Mouse (Mus musculus): ENCODE data around the gene Pkig. TPM values are rescaled to one million over a fixed set of nuclear protein-coding genes. Genes with fewer than 3 reads are reported as not detected.
"Not testable (repeated sequence)": the region's sequence is repeated elsewhere in the genome, so short reads cannot be mapped to it uniquely, and the experiment has no call there.

Pkig gene
- polyA plus RNA-seq, 1 experiment from 2014 or later = 136 TPM

GRCm38 (mm10) chr2:163617232-163617863 lies 40.8 kb upstream of the Pkig start:
- H3K9me3 ChIP-seq (ENCODE audit: control insufficient read depth, low read length) = no peaks in the 10 kb centered on the region
- no peak for DNase-seq (ENCODE audit: low spot score)
- H3K4me3 ChIP-seq (ENCODE audit: low read depth, low read length) = no peak overlapping the region
- 74% methylated on average over 3 of the region's 3 CpGs for WGBS
- no peak overlapping the region for H3K4me2 ChIP-seq (replicated peaks; ENCODE audit: low read depth, low read length)
- H3K27me3 ChIP-seq (ENCODE audit: control insufficient read depth, insufficient read depth, low read length) = no peaks in the 10 kb centered on the region
- H3K4me1 ChIP-seq (replicated peaks; ENCODE audit: control insufficient read depth, insufficient read depth, low read length) = no peaks in the 10 kb centered on the region
- H3K36me3 ChIP-seq (ENCODE audit: control insufficient read depth, insufficient read depth, low read length) = peaks cover 5% of the 10 kb centered on the region; the same call in 1 of the 2 replicates
- no peak for ATAC-seq (ENCODE audit: low FRiP score)
- no peak overlapping the region for H3K9ac ChIP-seq (ENCODE audit: low read depth, low read length)
- no peak overlapping the region for H3K27ac ChIP-seq (ENCODE audit: low read depth, low read length)

GRCm38 (mm10) chr2:163617874-163618273 lies 40.3 kb upstream of the Pkig start:
- Histone ChIP-seq H3K9me3 (ENCODE audit: control insufficient read depth, low read length) (no peaks in the 10 kb centered on the region), H3K4me1 (replicated peaks; ENCODE audit: control insufficient read depth, insufficient read depth, low read length) (no peaks in the 10 kb centered on the region), H3K36me3 (ENCODE audit: control insufficient read depth, insufficient read depth, low read length) (peaks cover 5% of the 10 kb centered on the region; the same call in 1 of the 2 replicates), H3K27ac (ENCODE audit: low read depth, low read length) (no peak overlapping the region), H3K27me3 (ENCODE audit: control insufficient read depth, insufficient read depth, low read length) (no peaks in the 10 kb centered on the region), H3K4me2 (replicated peaks; ENCODE audit: low read depth, low read length) (no peak overlapping the region), H3K9ac (ENCODE audit: low read depth, low read length) (no peak overlapping the region), H3K4me3 (ENCODE audit: low read depth, low read length) (no peak overlapping the region)
- 95% methylated on average over 4 of the region's 4 CpGs for WGBS
- DNase-seq (ENCODE audit: low spot score) (no peak), ATAC-seq (ENCODE audit: low FRiP score) (no peak)

DNA sequence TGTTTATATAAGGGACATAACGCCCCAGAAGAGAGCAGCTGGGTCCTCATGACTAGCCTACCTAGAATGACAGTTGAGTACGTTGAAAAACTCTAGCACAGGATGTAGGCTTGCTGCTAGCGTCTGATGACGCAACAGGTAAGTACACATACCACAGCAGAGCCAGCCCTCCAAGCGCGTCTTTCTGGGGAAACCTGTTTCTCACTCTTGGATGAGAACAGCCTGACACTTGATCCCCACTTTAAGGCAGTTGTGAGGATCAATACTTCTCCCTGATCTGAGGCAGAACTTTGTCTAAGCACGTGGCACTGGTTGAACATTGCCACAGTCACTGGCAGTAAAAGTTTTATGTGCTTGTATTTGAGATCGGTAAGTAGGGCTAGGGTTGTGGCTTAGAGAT lies 37.7 kb upstream of the Pkig start:
- no peak overlapping the region for H3K4me3 ChIP-seq (ENCODE audit: low read depth, low read length)
- ATAC-seq (ENCODE audit: low FRiP score) = no peak
- peaks cover 5% of the 10 kb centered on the region; the same call in 1 of the 2 replicates for H3K36me3 ChIP-seq (ENCODE audit: control insufficient read depth, insufficient read depth, low read length)
- H3K27me3 ChIP-seq (ENCODE audit: control insufficient read depth, insufficient read depth, low read length) = no peaks in the 10 kb centered on the region
- H3K9me3 ChIP-seq (ENCODE audit: control insufficient read depth, low read length) = no peaks in the 10 kb centered on the region
- DNase-seq (ENCODE audit: low spot score) = no peak
- H3K27ac ChIP-seq (ENCODE audit: low read depth, low read length) = no peak overlapping the region
- no peak overlapping the region for H3K9ac ChIP-seq (ENCODE audit: low read depth, low read length)
- WGBS = 85% methylated on average over 8 of the region's 8 CpGs
- no peak overlapping the region for H3K4me2 ChIP-seq (replicated peaks; ENCODE audit: low read depth, low read length)
- H3K4me1 ChIP-seq (replicated peaks; ENCODE audit: control insufficient read depth, insufficient read depth, low read length) = no peaks in the 10 kb centered on the region

- DNase-seq (ENCODE audit: low spot score); H3K27me3 ChIP-seq (ENCODE audit: control insufficient read depth, insufficient read depth, low read length); ATAC-seq (ENCODE audit: low FRiP score); H3K36me3 ChIP-seq (ENCODE audit: control insufficient read depth, insufficient read depth, low read length); H3K9me3 ChIP-seq (ENCODE audit: control insufficient read depth, low read length); H3K9ac ChIP-seq (ENCODE audit: low read depth, low read length); H3K4me2 ChIP-seq (replicated peaks; ENCODE audit: low read depth, low read length); H3K4me1 ChIP-seq (replicated peaks; ENCODE audit: control insufficient read depth, insufficient read depth, low read length); H3K27ac ChIP-seq (ENCODE audit: low read depth, low read length); H3K4me3 ChIP-seq (ENCODE audit: low read depth, low read length): not testable (repeated sequence)
- WGBS = 94% methylated on average over 3 of the region's 3 CpGs
These were observed 36.8 kb upstream of the Pkig start for GRCm38 (mm10) chr2:163621401-163621800.

DNA sequence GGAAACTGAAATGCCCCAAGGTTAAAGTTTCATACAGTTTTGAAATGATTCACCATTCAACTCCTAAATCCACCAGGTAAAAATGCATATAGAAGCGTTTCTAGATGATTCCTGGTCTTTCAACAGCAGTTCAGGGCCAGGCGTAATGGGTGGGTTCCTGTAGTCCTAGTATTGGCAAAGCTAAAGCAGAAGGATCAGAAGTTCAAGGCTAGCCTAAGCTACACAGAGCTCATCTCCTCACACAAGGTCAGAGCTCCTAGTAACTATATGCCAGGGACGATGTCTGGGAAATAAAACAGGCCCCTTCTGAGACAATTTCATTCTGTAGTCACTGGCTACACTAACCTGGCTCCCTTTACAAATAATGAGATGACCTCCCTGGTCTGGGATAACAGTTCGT lies 27.0 kb upstream of the Pkig start:
- H3K36me3 ChIP-seq (ENCODE audit: control insufficient read depth, insufficient read depth, low read length) = peaks cover 17% of the 10 kb centered on the region
- no peak overlapping the region for H3K4me3 ChIP-seq (ENCODE audit: low read depth, low read length)
- H3K27me3 ChIP-seq (ENCODE audit: control insufficient read depth, insufficient read depth, low read length) = no peaks in the 10 kb centered on the region
- H3K9me3 ChIP-seq (ENCODE audit: control insufficient read depth, low read length) = no peaks in the 10 kb centered on the region
- no peaks in the 10 kb centered on the region for H3K4me1 ChIP-seq (replicated peaks; ENCODE audit: control insufficient read depth, insufficient read depth, low read length)
- H3K9ac ChIP-seq (ENCODE audit: low read depth, low read length) = no peak overlapping the region
- no peak for DNase-seq (ENCODE audit: low spot score)
- 97% methylated on average over 4 of the region's 4 CpGs for WGBS
- no peak overlapping the region for H3K4me2 ChIP-seq (replicated peaks; ENCODE audit: low read depth, low read length)
- no peak for ATAC-seq (ENCODE audit: low FRiP score)
- H3K27ac ChIP-seq (ENCODE audit: low read depth, low read length) = no peak overlapping the region

DNA sequence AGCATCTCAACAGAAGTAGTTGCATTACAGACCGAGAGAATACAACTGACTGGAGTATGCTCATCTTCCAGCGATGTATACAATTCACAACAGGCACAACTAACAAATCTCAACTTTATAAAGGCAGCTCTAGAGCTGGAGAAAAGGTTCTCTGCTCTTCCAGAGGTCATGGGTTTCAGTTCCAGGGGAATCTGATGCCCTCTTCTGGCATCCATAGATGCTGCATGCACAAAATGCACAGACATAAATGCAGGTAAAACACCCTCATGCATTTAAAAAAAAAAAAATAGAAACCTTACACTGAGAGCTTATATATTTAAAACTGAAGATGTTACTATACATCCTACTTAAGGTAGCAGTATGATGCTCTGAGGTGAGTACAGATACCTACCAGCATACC lies 26.5 kb upstream of the Pkig start:
- ATAC-seq (ENCODE audit: low FRiP score) = no peak
- no peaks in the 10 kb centered on the region for H3K9me3 ChIP-seq (ENCODE audit: control insufficient read depth, low read length)
- H3K27me3 ChIP-seq (ENCODE audit: control insufficient read depth, insufficient read depth, low read length) = no peaks in the 10 kb centered on the region
- no peak overlapping the region for H3K27ac ChIP-seq (ENCODE audit: low read depth, low read length)
- peaks cover 12% of the 10 kb centered on the region for H3K36me3 ChIP-seq (ENCODE audit: control insufficient read depth, insufficient read depth, low read length)
- no peaks in the 10 kb centered on the region for H3K4me1 ChIP-seq (replicated peaks; ENCODE audit: control insufficient read depth, insufficient read depth, low read length)
- H3K9ac ChIP-seq (ENCODE audit: low read depth, low read length) = no peak overlapping the region
- no peak for DNase-seq (ENCODE audit: low spot score)
- no peak overlapping the region for H3K4me3 ChIP-seq (ENCODE audit: low read depth, low read length)
- 88% methylated on average over 2 of the region's 2 CpGs for WGBS
- H3K4me2 ChIP-seq (replicated peaks; ENCODE audit: low read depth, low read length) = no peak overlapping the region

DNA sequence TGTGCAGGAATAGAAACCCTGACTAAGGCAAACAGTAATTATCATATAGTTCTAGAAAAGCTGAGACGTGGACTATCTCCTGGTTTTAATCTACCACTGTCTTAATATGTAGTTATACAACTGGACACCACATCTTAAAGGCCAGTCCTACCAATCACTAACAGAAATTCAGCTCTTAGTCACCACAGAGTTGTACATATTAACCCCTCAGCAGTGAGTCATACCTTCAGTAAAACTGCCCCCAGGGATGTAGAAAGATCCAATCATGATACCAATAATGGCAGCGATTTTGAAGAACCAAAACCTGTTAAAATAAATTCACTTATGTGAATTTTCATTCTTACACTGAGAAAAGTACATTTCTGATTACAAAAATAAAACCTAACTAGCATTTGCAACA lies 24.0 kb upstream of the Pkig start:
- peaks cover 7% of the 10 kb centered on the region for H3K36me3 ChIP-seq (ENCODE audit: control insufficient read depth, insufficient read depth, low read length)
- H3K27me3 ChIP-seq (ENCODE audit: control insufficient read depth, insufficient read depth, low read length) = no peaks in the 10 kb centered on the region
- ATAC-seq (ENCODE audit: low FRiP score) (no peak), DNase-seq (ENCODE audit: low spot score) (no peak)
- no peak overlapping the region for H3K27ac ChIP-seq (ENCODE audit: low read depth, low read length)
- H3K9ac ChIP-seq (ENCODE audit: low read depth, low read length) = no peak overlapping the region
- H3K4me1 ChIP-seq (replicated peaks; ENCODE audit: control insufficient read depth, insufficient read depth, low read length) = no peaks in the 10 kb centered on the region
- no peak overlapping the region for H3K4me3 ChIP-seq (ENCODE audit: low read depth, low read length)
- H3K9me3 ChIP-seq (ENCODE audit: control insufficient read depth, low read length) = no peaks in the 10 kb centered on the region
- 93% methylated on average over 2 of the region's 2 CpGs for WGBS
- H3K4me2 ChIP-seq (replicated peaks; ENCODE audit: low read depth, low read length) = no peak overlapping the region

- DNase-seq (ENCODE audit: low spot score) (no peak), ATAC-seq (ENCODE audit: low FRiP score) (no peak)
- Histone ChIP-seq H3K4me2 (replicated peaks; ENCODE audit: low read depth, low read length) (no peak overlapping the region), H3K27me3 (ENCODE audit: control insufficient read depth, insufficient read depth, low read length) (no peaks in the 10 kb centered on the region), H3K9me3 (ENCODE audit: control insufficient read depth, low read length) (no peaks in the 10 kb centered on the region), H3K4me3 (ENCODE audit: low read depth, low read length) (no peak overlapping the region), H3K36me3 (ENCODE audit: control insufficient read depth, insufficient read depth, low read length) (peaks cover under 1% of the 10 kb centered on the region; the same call in 1 of the 2 replicates), H3K9ac (ENCODE audit: low read depth, low read length) (no peak overlapping the region), H3K27ac (ENCODE audit: low read depth, low read length) (no peak overlapping the region), H3K4me1 (replicated peaks; ENCODE audit: control insufficient read depth, insufficient read depth, low read length) (no peaks in the 10 kb centered on the region)
- WGBS = 92% methylated on average over 2 of the region's 2 CpGs
These were observed 22.1 kb upstream of the Pkig start for GRCm38 (mm10) chr2:163636057-163636456.

GRCm38 (mm10) chr2:163637655-163638266 lies 20.4 kb upstream of the Pkig start:
- H3K4me1 ChIP-seq (replicated peaks; ENCODE audit: control insufficient read depth, insufficient read depth, low read length) = no peaks in the 10 kb centered on the region; the same call in 1 of the 2 replicates
- H3K4me3 ChIP-seq (ENCODE audit: low read depth, low read length) = no peak overlapping the region
- ATAC-seq (ENCODE audit: low FRiP score) = no peak
- no peak overlapping the region for H3K4me2 ChIP-seq (replicated peaks; ENCODE audit: low read depth, low read length)
- no peaks in the 10 kb centered on the region for H3K36me3 ChIP-seq (ENCODE audit: control insufficient read depth, insufficient read depth, low read length)
- H3K27ac ChIP-seq (ENCODE audit: low read depth, low read length) = no peak overlapping the region
- no peaks in the 10 kb centered on the region for H3K27me3 ChIP-seq (ENCODE audit: control insufficient read depth, insufficient read depth, low read length)
- WGBS = 71% methylated on average over 5 of the region's 5 CpGs
- DNase-seq (ENCODE audit: low spot score) = no peak
- H3K9me3 ChIP-seq (ENCODE audit: control insufficient read depth, low read length) = no peaks in the 10 kb centered on the region
- H3K9ac ChIP-seq (ENCODE audit: low read depth, low read length) = no peak overlapping the region
